Mouse (Mus musculus) hindbrain, embryonic 14.5 days (tissue): ENCODE measurements around the gene Acot12. TPM values are rescaled to one million over a fixed set of nuclear protein-coding genes. Genes with fewer than 3 reads are reported as not detected.

ENCODE experiments used
- ATAC-seq: fragments of 200-750 bp; cut with Nextera tagmentation; 2 replicates; pipeline ENCODE4 v1.8.0; 2017; ENCODE audit warnings: moderate number of reproducible peaks, mild to moderate bottlenecking, moderate TSS enrichment, moderate library complexity; ENCODE audit not compliant: low FRiP score
- DNase-seq: peaks from one replicate; pipeline ENCODE4 v3.0.0-alpha.2; 2015; ENCODE audit warnings: low spot score
- H3K27ac ChIP-seq: fragments of 300-500 bp; sonication (generic); 2 replicates; pipeline ENCODE4 v1.5.1; 2014; ENCODE audit warnings: mild to moderate bottlenecking, moderate library complexity
- H3K27me3 ChIP-seq: fragments of 300-500 bp; sonication (generic); 2 replicates; pipeline ENCODE4 v1.6.1; 2014; ENCODE audit warnings: mild to moderate bottlenecking, low read length, mixed read lengths; ENCODE audit not compliant: control insufficient read depth, insufficient read depth
- H3K36me3 ChIP-seq: fragments of 300-500 bp; sonication (generic); replicated peaks from 2 replicates; pipeline ENCODE4 v1.6.1; 2014; ENCODE audit not compliant: control insufficient read depth, insufficient read depth
- H3K4me1 ChIP-seq: fragments of 300-500 bp; sonication (generic); replicated peaks from 2 replicates; pipeline ENCODE4 v1.6.1; 2014; ENCODE audit warnings: antibody characterized with exemption, low read length, mixed read lengths; ENCODE audit not compliant: control insufficient read depth, insufficient read depth
- H3K4me2 ChIP-seq: fragments of 300-500 bp; sonication (generic); replicated peaks from 2 replicates; pipeline ENCODE4 v1.6.1; 2014; ENCODE audit warnings: mild to moderate bottlenecking, moderate library complexity
- H3K4me3 ChIP-seq: fragments of 300-500 bp; sonication (generic); replicated peaks from 2 replicates; pipeline ENCODE4 v1.5.1; 2014; ENCODE audit warnings: mild to moderate bottlenecking, low read length
- H3K9ac ChIP-seq: fragments of 300-500 bp; sonication (generic); 2 replicates; pipeline ENCODE4 v1.6.1; 2014
- H3K9me3 ChIP-seq: fragments of 300-500 bp; sonication (generic); 2 replicates; pipeline ENCODE4 v1.6.1; 2016; ENCODE audit warnings: low read length; ENCODE audit not compliant: control insufficient read depth
- WGBS: fragments of 180-500 bp; shearing (Covaris S2); extraction: QIAGEN DNeasy Blood & Tissue Kit; methylation state at CpG from one replicate; pipeline ENCODE4 v1.1.7; 2014; 5-methylcytosine and 5-hydroxymethylcytosine counted together
- polyA plus RNA-seq: library from polyadenylated mRNA; unstranded; fragments of >200 nt; fragmentation: Nextera tagmentation; extraction: Ambion mirVana; gene quantifications from 2 replicates; pipeline ENCODE4 v1.2.1, GENCODE M21; 2014

Gene Acot12
- polyA plus RNA-seq, 1 experiment from 2014 or later = 0.24 TPM

- no peak for ATAC-seq
- Histone ChIP-seq H3K4me2 (no peak overlapping the region), H3K9me3 (no peaks in the 10 kb centered on the region), H3K27ac (no peak overlapping the region), H3K36me3 (no peaks in the 10 kb centered on the region), H3K4me1 (no peaks in the 10 kb centered on the region), H3K9ac (no peak overlapping the region), H3K27me3 (no peaks in the 10 kb centered on the region), H3K4me3 (no peak overlapping the region)
- no peak for DNase-seq
- 94% methylated on average over 3 of the region's 3 CpGs for WGBS
Observed at GRCm38 (mm10) chr13:91724211-91724610, 17.1 kb upstream of the Acot12 start.

GRCm38 (mm10) chr13:91725130-91725529 is 16.2 kb upstream of the Acot12 start:
- H3K4me3 ChIP-seq = no peak overlapping the region
- H3K9ac ChIP-seq = no peak overlapping the region
- 79% methylated on average over 3 of the region's 3 CpGs for WGBS
- no peaks in the 10 kb centered on the region for H3K9me3 ChIP-seq
- ATAC-seq = no peak
- no peaks in the 10 kb centered on the region for H3K4me1 ChIP-seq
- H3K27me3 ChIP-seq = no peaks in the 10 kb centered on the region
- no peak for DNase-seq
- no peak overlapping the region for H3K27ac ChIP-seq
- no peaks in the 10 kb centered on the region for H3K36me3 ChIP-seq
- H3K4me2 ChIP-seq = no peak overlapping the region

- no peaks in the 10 kb centered on the region for H3K36me3 ChIP-seq
- ATAC-seq (no peak), DNase-seq (no peak)
- no peak overlapping the region for H3K4me2 ChIP-seq
- no peak overlapping the region for H3K9ac ChIP-seq
- no peaks in the 10 kb centered on the region for H3K9me3 ChIP-seq
- no peak overlapping the region for H3K27ac ChIP-seq
- no peaks in the 10 kb centered on the region for H3K27me3 ChIP-seq
- no peaks in the 10 kb centered on the region for H3K4me1 ChIP-seq
- no peak overlapping the region for H3K4me3 ChIP-seq
Observed at GRCm38 (mm10) chr13:91727899-91728298, 13.4 kb upstream of the Acot12 start.

- no peak for ATAC-seq
- no peak overlapping the region for H3K9ac ChIP-seq
- peaks cover 8% of the 10 kb centered on the region; the same call in 1 of the 2 replicates for H3K4me1 ChIP-seq
- no peaks in the 10 kb centered on the region for H3K27me3 ChIP-seq
- no peak overlapping the region for H3K4me2 ChIP-seq
- H3K9me3 ChIP-seq = no peaks in the 10 kb centered on the region
- WGBS = 90% methylated on average over 1 of the region's 1 CpGs
- H3K36me3 ChIP-seq = no peaks in the 10 kb centered on the region
- H3K27ac ChIP-seq = no peak overlapping the region
- no peak overlapping the region for H3K4me3 ChIP-seq
- DNase-seq = no peak
Observed at GRCm38 (mm10) chr13:91737191-91737590, 4.1 kb upstream of the Acot12 start.

GRCm38 (mm10) chr13:91740851-91741250 is 461 bp upstream of the Acot12 start:
- Histone ChIP-seq H3K27me3 (no peaks in the 10 kb centered on the region), H3K36me3 (no peaks in the 10 kb centered on the region), H3K9me3 (no peaks in the 10 kb centered on the region), H3K4me3 (peak overlapping the region; percentile 37), H3K4me1 (peaks cover 9% of the 10 kb centered on the region; the same call in 1 of the 2 replicates), H3K27ac (no peak overlapping the region), H3K9ac (peak overlapping the region; percentile 64), H3K4me2 (peak overlapping the region; percentile 79)
- 74% methylated on average over 6 of the region's 6 CpGs for WGBS
- ATAC-seq (no peak), DNase-seq (no peak)

- Histone ChIP-seq H3K4me2 (no peak overlapping the region), H3K4me3 (no peak overlapping the region), H3K9ac (no peak overlapping the region), H3K27me3 (no peaks in the 10 kb centered on the region), H3K27ac (no peak overlapping the region), H3K4me1 (peaks cover 9% of the 10 kb centered on the region; the same call in 1 of the 2 replicates), H3K36me3 (no peaks in the 10 kb centered on the region), H3K9me3 (no peaks in the 10 kb centered on the region)
- DNase-seq (no peak), ATAC-seq (0 out of 2 replicates have a peak, but pooled peaks have one; percentile 29)
- 63% methylated on average over 3 of the region's 3 CpGs for WGBS
Observed at GRCm38 (mm10) chr13:91743180-91743579, 1.9 kb downstream of the Acot12 start.

- ATAC-seq (no peak), DNase-seq (no peak)
- Histone ChIP-seq H3K4me1 (peaks cover 6% of the 10 kb centered on the region; the same call in 1 of the 2 replicates), H3K36me3 (no peaks in the 10 kb centered on the region), H3K9me3 (no peaks in the 10 kb centered on the region), H3K4me3 (no peak overlapping the region), H3K9ac (no peak overlapping the region), H3K27ac (no peak overlapping the region), H3K4me2 (no peak overlapping the region), H3K27me3 (no peaks in the 10 kb centered on the region)
- 96% methylated on average over 5 of the region's 5 CpGs for WGBS
Observed at GRCm38 (mm10) chr13:91746470-91746869, 5.2 kb downstream of the Acot12 start.

GRCm38 (mm10) chr13:91748401-91748800 is 7.1 kb downstream of the Acot12 start:
- DNase-seq = no peak
- Histone ChIP-seq H3K4me2 (no peak overlapping the region), H3K27ac (no peak overlapping the region), H3K9ac (no peak overlapping the region), H3K4me1 (no peaks in the 10 kb centered on the region), H3K4me3 (no peak overlapping the region), H3K9me3 (no peaks in the 10 kb centered on the region), H3K36me3 (no peaks in the 10 kb centered on the region), H3K27me3 (no peaks in the 10 kb centered on the region)
- 91% methylated on average over 2 of the region's 2 CpGs for WGBS
- no peak for ATAC-seq

GRCm38 (mm10) chr13:91749981-91750380 is 8.7 kb downstream of the Acot12 start:
- H3K4me3 ChIP-seq = no peak overlapping the region
- ATAC-seq = no peak
- H3K27me3 ChIP-seq = no peaks in the 10 kb centered on the region
- DNase-seq = no peak
- 88% methylated on average over 4 of the region's 4 CpGs for WGBS
- H3K9ac ChIP-seq = no peak overlapping the region
- H3K4me1 ChIP-seq = no peaks in the 10 kb centered on the region
- no peaks in the 10 kb centered on the region for H3K36me3 ChIP-seq
- H3K9me3 ChIP-seq = no peaks in the 10 kb centered on the region
- H3K27ac ChIP-seq = no peak overlapping the region
- H3K4me2 ChIP-seq = no peak overlapping the region

- no peak overlapping the region for H3K4me3 ChIP-seq
- no peak overlapping the region for H3K9ac ChIP-seq
- whole genome bisulfite sequencing = 60% methylated on average over 4 of the region's 4 CpGs
- no peaks in the 10 kb centered on the region for H3K27me3 ChIP-seq
- DNase-seq (no peak), ATAC-seq (peak; percentile 51; the same call in 1 of the 2 replicates)
- no peak overlapping the region for H3K27ac ChIP-seq
- no peaks in the 10 kb centered on the region for H3K36me3 ChIP-seq
- H3K4me2 ChIP-seq = no peak overlapping the region
- no peaks in the 10 kb centered on the region for H3K9me3 ChIP-seq
- no peaks in the 10 kb centered on the region for H3K4me1 ChIP-seq
Observed at GRCm38 (mm10) chr13:91753724-91754123, 12.4 kb downstream of the Acot12 start.
